Mouse (Mus musculus) lung, adult 2 months (tissue): Measurements from ENCODE around the gene Iqgap1.

ENCODE experiments used
- CTCF ChIP-seq: fragments of 200-500 bp; IDR thresholded peaks from 2 replicates; pipeline ENCODE4 v1.5.1; 2011; ENCODE audit warnings: mild to moderate bottlenecking, low read length, control low read depth; ENCODE audit not compliant: insufficient read depth
- POLR2A ChIP-seq: fragments of 200-500 bp; IDR thresholded peaks from 2 replicates; pipeline ENCODE4 v1.6.1; 2011; ENCODE audit warnings: low read depth, mild to moderate bottlenecking, control low read depth, low read length, borderline replicate concordance; ENCODE audit errors: extremely low read depth

- TF ChIP-seq POLR2A, result no peak
- TF ChIP-seq CTCF, result peak; percentile 89
These were observed 31.4 kb upstream of the Iqgap1 start for GRCm38 (mm10) chr7:80857181-80857580.
